Mouse (Mus musculus) lung, postnatal 0 days (tissue): ENCODE measurements at regions not wholly inside any gene's neighbourhood (a gene's known extent, or its start where the extent isn't known, plus 50 kb on each side); places are given as distances from the start of the nearest gene placed in this dataset.

Source experiments
- ATAC-seq: fragments of 200-750 bp; cut with Nextera tagmentation; 2 replicates; pipeline ENCODE4 v1.8.0; 2017; ENCODE audit warnings: moderate library complexity
- DNase-seq: peaks from one replicate; pipeline ENCODE4 v3.0.0-alpha.2; 2016; ENCODE audit warnings: low spot score
- H3K27ac ChIP-seq: fragments of 300-500 bp; sonication (generic); 2 replicates; pipeline ENCODE4 v1.5.1; 2014; ENCODE audit warnings: antibody characterized with exemption, mild to moderate bottlenecking, low read length, mixed read lengths
- H3K27me3 ChIP-seq: fragments of 300-500 bp; sonication (generic); replicated peaks from 2 replicates; pipeline ENCODE4 v1.6.1; 2014; ENCODE audit warnings: low read length, mixed read lengths; ENCODE audit not compliant: insufficient read depth
- H3K36me3 ChIP-seq: fragments of 300-500 bp; sonication (generic); 2 replicates; pipeline ENCODE4 v1.6.1; 2014; ENCODE audit warnings: low read length, mixed read lengths; ENCODE audit not compliant: insufficient read depth
- H3K4me1 ChIP-seq: fragments of 300-500 bp; sonication (generic); 2 replicates; pipeline ENCODE4 v1.6.1; 2014; ENCODE audit warnings: antibody characterized with exemption, low read depth, low read length, mixed read lengths; ENCODE audit not compliant: insufficient read depth
- H3K4me2 ChIP-seq: fragments of 300-500 bp; sonication (generic); replicated peaks from 2 replicates; pipeline ENCODE4 v1.6.1; 2014; ENCODE audit warnings: low read depth, mild to moderate bottlenecking, low read length, moderate library complexity, mixed read lengths
- H3K4me3 ChIP-seq: fragments of 300-500 bp; sonication (generic); 2 replicates; pipeline ENCODE4 v1.5.1; 2014; ENCODE audit warnings: low read depth, low read length
- H3K9ac ChIP-seq: fragments of 300-500 bp; sonication (generic); replicated peaks from 2 replicates; pipeline ENCODE4 v1.6.1; 2014; ENCODE audit warnings: low read depth, mild to moderate bottlenecking
- H3K9me3 ChIP-seq: fragments of 300-500 bp; sonication (generic); 2 replicates; pipeline ENCODE4 v1.6.1; 2016; ENCODE audit warnings: low read length, mixed read lengths
- CTCF ChIP-seq: IDR thresholded peaks from 2 replicates; pipeline ENCODE4 v1.5.1; 2016; ENCODE audit warnings: antibody characterized with exemption, mild to moderate bottlenecking
- EP300 ChIP-seq: IDR thresholded peaks from 2 replicates; pipeline ENCODE4 v1.6.1; 2016; ENCODE audit warnings: antibody characterized with exemption, mild to moderate bottlenecking, control low read depth
- WGBS: fragments of 180-500 bp; shearing (Covaris S2); extraction: QIAGEN DNeasy Blood & Tissue Kit; methylation state at CpG from one replicate; pipeline ENCODE4 v1.1.7; 2014; 5-methylcytosine and 5-hydroxymethylcytosine counted together

DNA sequence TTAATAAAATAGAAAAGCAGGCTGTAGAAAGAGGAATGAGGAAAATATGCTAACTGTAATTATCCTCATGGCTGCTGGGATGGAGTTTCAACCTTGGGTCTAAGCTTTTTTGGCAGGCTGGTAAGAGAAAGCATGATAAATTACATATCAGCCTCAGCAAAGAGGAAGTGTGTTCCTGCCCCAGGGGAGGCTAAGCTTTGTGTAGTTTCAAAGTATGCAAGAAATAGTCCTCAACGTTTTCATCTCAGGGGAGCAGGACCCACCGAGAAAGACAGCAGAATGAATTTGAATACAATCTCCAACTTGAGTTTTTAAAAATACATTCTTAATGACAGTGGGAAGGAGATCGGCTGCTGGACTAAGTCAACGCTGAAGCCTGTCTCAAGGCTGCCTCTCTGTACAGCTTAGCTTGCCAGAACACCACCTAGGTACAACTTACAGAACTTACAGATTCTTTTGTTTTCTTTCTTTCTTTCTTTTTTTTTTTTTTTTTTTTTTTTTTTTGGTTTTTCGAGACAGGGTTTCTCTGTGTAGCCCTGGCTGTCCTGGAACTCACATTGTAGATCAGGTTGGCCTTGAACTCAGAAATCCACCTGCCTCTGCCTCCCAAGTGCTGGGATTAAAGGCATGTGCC is 61.3 kb upstream of the Tbc1d5 start:
- WGBS, result 66% methylated on average over 4 of the region's 5 CpGs

DNA sequence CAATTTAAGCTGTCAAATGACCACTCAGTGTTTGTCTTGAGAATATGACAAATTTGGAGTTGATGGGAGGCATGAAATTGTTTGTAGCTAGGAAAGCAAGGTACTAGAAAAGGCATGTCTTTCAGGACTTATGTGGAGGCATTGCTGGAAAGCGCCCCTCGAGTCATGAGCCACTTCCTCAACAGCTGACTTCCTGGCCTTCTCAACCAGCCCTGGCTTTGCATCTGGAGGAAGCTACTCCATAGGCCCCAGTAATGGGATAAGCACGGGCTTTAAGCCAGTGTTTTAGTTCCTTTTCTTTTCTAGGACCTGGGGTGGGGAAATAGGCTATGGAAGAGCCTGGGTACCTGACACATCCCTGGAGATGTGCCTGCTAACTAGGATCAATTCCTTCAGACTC is 60.3 kb upstream of the Tbc1d5 start:
- Histone ChIP-seq H3K36me3 (no peaks in the 10 kb centered on the region), H3K27ac (no peak overlapping the region), H3K9ac (no peak overlapping the region), H3K27me3 (no peaks in the 10 kb centered on the region), H3K9me3 (no peaks in the 10 kb centered on the region), H3K4me2 (no peak overlapping the region), H3K4me3 (no peak overlapping the region), H3K4me1 (no peaks in the 10 kb centered on the region)
- DNase-seq, result peak; percentile 6
- TF ChIP-seq EP300 (no peak), CTCF (no peak)
- no peak for ATAC-seq
- WGBS, result 44% methylated on average over 3 of the region's 3 CpGs

More for the DNA sequence above, 61.3 kb upstream of the Tbc1d5 start:
- no peak overlapping the region for H3K4me2 ChIP-seq
- ATAC-seq (no peak), DNase-seq (no peak)
- H3K9me3 ChIP-seq, result no peaks in the 10 kb centered on the region
- TF ChIP-seq CTCF (no peak), EP300 (no peak)
- no peaks in the 10 kb centered on the region for H3K36me3 ChIP-seq
- H3K27me3 ChIP-seq, result no peaks in the 10 kb centered on the region
- no peak overlapping the region for H3K4me3 ChIP-seq
- no peak overlapping the region for H3K27ac ChIP-seq
- no peaks in the 10 kb centered on the region for H3K4me1 ChIP-seq
- no peak overlapping the region for H3K9ac ChIP-seq
